Mouse (Mus musculus) erythroblast, embryonic 14.5 days (primary cell): ENCODE measurements around the gene Sbf2.

Experiments
- GATA1 ChIP-seq: IDR thresholded peaks from 2 replicates; pipeline ENCODE4 v1.6.1; 2012; ENCODE audit warnings: low read length, inconsistent platforms, mixed read lengths
- TAL1 ChIP-seq: IDR thresholded peaks from 3 replicates; pipeline ENCODE4 v1.6.1; 2012; ENCODE audit warnings: low read length, inconsistent platforms, mixed read lengths

GRCm38 (mm10) chr7:110288731-110289191 lies 326.0 kb downstream of the Sbf2 start:
- TF ChIP-seq GATA1 (no peak), TAL1 (no peak)
